Mouse (Mus musculus): Measurements from ENCODE around the gene B230118H07Rik. TPM values are rescaled to one million over a fixed set of nuclear protein-coding genes. Genes with fewer than 3 reads are reported as not detected.

Gene B230118H07Rik
- polyA plus RNA-seq, 1 experiment from 2014 or later = 61.1 TPM

- no peak overlapping the region for H3K4me3 ChIP-seq (replicated peaks; ENCODE audit: low read length)
- no peak overlapping the region for H3K4me2 ChIP-seq (replicated peaks)
- ATAC-seq (ENCODE audit: low FRiP score) (no peak), DNase-seq (ENCODE audit: low spot score) (no peak)
- no peaks in the 10 kb centered on the region for H3K9me3 ChIP-seq (ENCODE audit: control insufficient read depth, low read length)
- 58% methylated on average over 2 of the region's 2 CpGs for WGBS
- H3K27ac ChIP-seq = no peak overlapping the region
- no peaks in the 10 kb centered on the region for H3K36me3 ChIP-seq (replicated peaks; ENCODE audit: control insufficient read depth, insufficient read depth)
- H3K27me3 ChIP-seq (ENCODE audit: control insufficient read depth, insufficient read depth, low read length) = no peaks in the 10 kb centered on the region
- no peaks in the 10 kb centered on the region; the same call in 1 of the 2 replicates for H3K4me1 ChIP-seq (replicated peaks; ENCODE audit: control insufficient read depth, insufficient read depth, low read length)
- H3K9ac ChIP-seq = no peak overlapping the region
Measured at GRCm38 (mm10) chr2:101623042-101623441, 26.3 kb downstream of the B230118H07Rik start.

GRCm38 (mm10) chr2:101621611-101622010, 27.7 kb downstream of the B230118H07Rik start:
- Histone ChIP-seq H3K27me3 (ENCODE audit: control insufficient read depth, insufficient read depth, low read length) (no peaks in the 10 kb centered on the region), H3K4me3 (replicated peaks; ENCODE audit: low read length) (no peak overlapping the region), H3K9ac (no peak overlapping the region), H3K4me2 (replicated peaks) (no peak overlapping the region), H3K36me3 (replicated peaks; ENCODE audit: control insufficient read depth, insufficient read depth) (no peaks in the 10 kb centered on the region), H3K27ac (no peak overlapping the region), H3K4me1 (replicated peaks; ENCODE audit: control insufficient read depth, insufficient read depth, low read length) (no peaks in the 10 kb centered on the region), H3K9me3 (ENCODE audit: control insufficient read depth, low read length) (no peaks in the 10 kb centered on the region)
- WGBS = 68% methylated on average over 7 of the region's 7 CpGs
- DNase-seq (ENCODE audit: low spot score) (no peak), ATAC-seq (ENCODE audit: low FRiP score) (no peak)

- Histone ChIP-seq H3K36me3 (replicated peaks; ENCODE audit: control insufficient read depth, insufficient read depth) (no peaks in the 10 kb centered on the region), H3K9ac (no peak overlapping the region), H3K27me3 (ENCODE audit: control insufficient read depth, insufficient read depth, low read length) (no peaks in the 10 kb centered on the region), H3K4me2 (replicated peaks) (no peak overlapping the region), H3K9me3 (ENCODE audit: control insufficient read depth, low read length) (no peaks in the 10 kb centered on the region), H3K4me3 (replicated peaks; ENCODE audit: low read length) (no peak overlapping the region), H3K27ac (no peak overlapping the region), H3K4me1 (replicated peaks; ENCODE audit: control insufficient read depth, insufficient read depth, low read length) (no peaks in the 10 kb centered on the region)
- no peak for DNase-seq (ENCODE audit: low spot score)
- ATAC-seq (ENCODE audit: low FRiP score) = no peak
- 76% methylated on average over 3 of the region's 3 CpGs for WGBS
Measured at GRCm38 (mm10) chr2:101620899-101621298, 28.4 kb downstream of the B230118H07Rik start.

GRCm38 (mm10) chr2:101618373-101618772, 31.0 kb downstream of the B230118H07Rik start:
- H3K9ac ChIP-seq = no peak overlapping the region
- H3K4me3 ChIP-seq (replicated peaks; ENCODE audit: low read length) = no peak overlapping the region
- no peaks in the 10 kb centered on the region for H3K9me3 ChIP-seq (ENCODE audit: control insufficient read depth, low read length)
- no peak overlapping the region for H3K4me2 ChIP-seq (replicated peaks)
- no peaks in the 10 kb centered on the region for H3K4me1 ChIP-seq (replicated peaks; ENCODE audit: control insufficient read depth, insufficient read depth, low read length)
- no peaks in the 10 kb centered on the region for H3K27me3 ChIP-seq (ENCODE audit: control insufficient read depth, insufficient read depth, low read length)
- H3K27ac ChIP-seq = no peak overlapping the region
- no peak for ATAC-seq (ENCODE audit: low FRiP score)
- H3K36me3 ChIP-seq (replicated peaks; ENCODE audit: control insufficient read depth, insufficient read depth) = no peaks in the 10 kb centered on the region
- 87% methylated on average over 4 of the region's 4 CpGs for WGBS
- DNase-seq (ENCODE audit: low spot score) = no peak

- 77% methylated on average over 10 of the region's 10 CpGs for WGBS
- Histone ChIP-seq H3K36me3 (replicated peaks; ENCODE audit: control insufficient read depth, insufficient read depth) (no peaks in the 10 kb centered on the region), H3K4me2 (replicated peaks) (no peak overlapping the region), H3K4me1 (replicated peaks; ENCODE audit: control insufficient read depth, insufficient read depth, low read length) (no peaks in the 10 kb centered on the region), H3K27ac (no peak overlapping the region), H3K27me3 (ENCODE audit: control insufficient read depth, insufficient read depth, low read length) (no peaks in the 10 kb centered on the region), H3K9me3 (ENCODE audit: control insufficient read depth, low read length) (no peaks in the 10 kb centered on the region), H3K4me3 (replicated peaks; ENCODE audit: low read length) (no peak overlapping the region), H3K9ac (no peak overlapping the region)
- ATAC-seq (ENCODE audit: low FRiP score) = 0 out of 2 replicates have a peak, but pooled peaks have one; percentile 40
- DNase-seq (ENCODE audit: low spot score) = no peak
Measured at GRCm38 (mm10) chr2:101615464-101616305, 33.6 kb downstream of the B230118H07Rik start.

- Histone ChIP-seq H3K4me1 (replicated peaks; ENCODE audit: control insufficient read depth, insufficient read depth, low read length) (no peaks in the 10 kb centered on the region), H3K4me3 (replicated peaks; ENCODE audit: low read length) (no peak overlapping the region), H3K27me3 (ENCODE audit: control insufficient read depth, insufficient read depth, low read length) (no peaks in the 10 kb centered on the region), H3K36me3 (replicated peaks; ENCODE audit: control insufficient read depth, insufficient read depth) (no peaks in the 10 kb centered on the region), H3K9me3 (ENCODE audit: control insufficient read depth, low read length) (no peaks in the 10 kb centered on the region), H3K27ac (no peak overlapping the region), H3K9ac (no peak overlapping the region), H3K4me2 (replicated peaks) (no peak overlapping the region)
- no peak for DNase-seq (ENCODE audit: low spot score)
- ATAC-seq (ENCODE audit: low FRiP score) = no peak
- WGBS = 88% methylated on average over 3 of the region's 3 CpGs
Measured at GRCm38 (mm10) chr2:101610861-101611260, 38.5 kb downstream of the B230118H07Rik start.

GRCm38 (mm10) chr2:101608232-101608894, 41.0 kb downstream of the B230118H07Rik start:
- H3K9me3 ChIP-seq (ENCODE audit: control insufficient read depth, low read length) = no peaks in the 10 kb centered on the region
- ATAC-seq (ENCODE audit: low FRiP score) (peak; percentile 86; the same call in 1 of the 2 replicates), DNase-seq (ENCODE audit: low spot score) (no peak)
- no peak overlapping the region for H3K4me3 ChIP-seq (replicated peaks; ENCODE audit: low read length)
- H3K4me1 ChIP-seq (replicated peaks; ENCODE audit: control insufficient read depth, insufficient read depth, low read length) = no peaks in the 10 kb centered on the region
- H3K9ac ChIP-seq = no peak overlapping the region
- no peaks in the 10 kb centered on the region for H3K27me3 ChIP-seq (ENCODE audit: control insufficient read depth, insufficient read depth, low read length)
- H3K4me2 ChIP-seq (replicated peaks) = no peak overlapping the region
- 31% methylated on average over 7 of the region's 7 CpGs for WGBS
- no peak overlapping the region for H3K27ac ChIP-seq
- H3K36me3 ChIP-seq (replicated peaks; ENCODE audit: control insufficient read depth, insufficient read depth) = no peaks in the 10 kb centered on the region

GRCm38 (mm10) chr2:101603099-101603498, 46.2 kb downstream of the B230118H07Rik start:
- Histone ChIP-seq H3K36me3 (replicated peaks; ENCODE audit: control insufficient read depth, insufficient read depth) (no peaks in the 10 kb centered on the region), H3K9ac (no peak overlapping the region), H3K4me2 (replicated peaks) (no peak overlapping the region), H3K4me3 (replicated peaks; ENCODE audit: low read length) (no peak overlapping the region), H3K27ac (no peak overlapping the region), H3K9me3 (ENCODE audit: control insufficient read depth, low read length) (no peaks in the 10 kb centered on the region), H3K27me3 (ENCODE audit: control insufficient read depth, insufficient read depth, low read length) (no peaks in the 10 kb centered on the region), H3K4me1 (replicated peaks; ENCODE audit: control insufficient read depth, insufficient read depth, low read length) (peaks cover 17% of the 10 kb centered on the region)
- WGBS = 88% methylated on average over 1 of the region's 1 CpGs
- ATAC-seq (ENCODE audit: low FRiP score) = no peak
- DNase-seq (ENCODE audit: low spot score) = no peak

- H3K27ac ChIP-seq = peak overlapping the region; percentile 32
Measured at GRCm38 (mm10) chr2:101600703-101601102, 48.6 kb downstream of the B230118H07Rik start.

More at GRCm38 (mm10) chr2:101600703-101601102, 48.6 kb downstream of the B230118H07Rik start:
- Histone ChIP-seq H3K4me2 (replicated peaks) (no peak overlapping the region), H3K4me3 (replicated peaks; ENCODE audit: low read length) (no peak overlapping the region), H3K27me3 (ENCODE audit: control insufficient read depth, insufficient read depth, low read length) (no peaks in the 10 kb centered on the region), H3K9ac (no peak overlapping the region; the same call in 1 of the 2 replicates), H3K9me3 (ENCODE audit: control insufficient read depth, low read length) (no peaks in the 10 kb centered on the region), H3K4me1 (replicated peaks; ENCODE audit: control insufficient read depth, insufficient read depth, low read length) (peaks cover 20% of the 10 kb centered on the region), H3K36me3 (replicated peaks; ENCODE audit: control insufficient read depth, insufficient read depth) (no peaks in the 10 kb centered on the region)
- ATAC-seq (ENCODE audit: low FRiP score) (peak; percentile 58; the same call in 1 of the 2 replicates), DNase-seq (ENCODE audit: low spot score) (peak; percentile 52)
- 29% methylated on average over 8 of the region's 8 CpGs for WGBS
